Mouse (Mus musculus) MN1 (cell line): ENCODE results near the gene Sdhaf1.
A peak's percentile ranks its signal among the peaks of the same experiment; 100 is the strongest.

Source experiments
- DNase-seq: peaks from one replicate; pipeline ENCODE4 v3.0.0-alpha.2; 2016; ENCODE audit warnings: low spot score

Gene Sdhaf1

GRCm38 (mm10) chr7:30293795-30294194, 29.9 kb downstream of the Sdhaf1 start:
- DNase-seq, result no peak

GRCm38 (mm10) chr7:30291215-30292131, 32.2 kb downstream of the Sdhaf1 start, which contains the start of gene Clip3:
Gene Clip3 (plus strand): TSS chr7:30291728.
- DNase-seq, result peak; percentile 75

DNA sequence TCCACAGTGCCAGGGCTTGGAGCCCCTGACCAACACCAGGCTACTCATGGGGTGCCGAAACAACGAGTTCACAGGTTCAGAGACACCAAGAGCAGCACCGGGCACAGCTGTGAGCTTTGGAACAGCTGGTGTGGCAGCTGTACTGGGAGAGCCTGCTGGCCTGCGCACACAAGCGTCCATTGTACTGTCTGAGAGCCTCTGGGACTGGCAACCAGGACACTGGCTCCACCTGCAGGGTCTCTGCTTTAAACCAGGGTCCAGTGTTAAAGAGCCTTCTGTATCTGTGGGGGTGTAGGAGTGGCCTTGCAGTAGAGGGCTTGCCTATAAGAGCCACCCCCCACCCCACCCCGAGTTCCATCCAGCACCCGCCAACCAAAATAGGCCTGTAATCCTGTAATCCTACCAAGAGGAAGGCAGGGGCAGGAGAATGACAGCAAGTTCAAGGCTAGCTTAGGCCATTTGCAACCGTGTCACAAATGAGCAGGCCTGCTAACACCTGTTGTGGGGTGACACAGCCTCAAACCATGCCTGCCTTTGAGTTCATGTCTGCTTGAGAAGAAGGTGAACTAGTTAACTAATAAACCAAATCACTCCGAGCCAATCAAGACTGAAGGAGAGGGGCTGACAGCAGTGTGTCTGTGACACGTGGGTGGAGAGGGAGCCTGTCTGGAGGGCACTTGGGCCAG, 33.8 kb downstream of the Sdhaf1 start:
- DNase-seq, result no peak

DNA sequence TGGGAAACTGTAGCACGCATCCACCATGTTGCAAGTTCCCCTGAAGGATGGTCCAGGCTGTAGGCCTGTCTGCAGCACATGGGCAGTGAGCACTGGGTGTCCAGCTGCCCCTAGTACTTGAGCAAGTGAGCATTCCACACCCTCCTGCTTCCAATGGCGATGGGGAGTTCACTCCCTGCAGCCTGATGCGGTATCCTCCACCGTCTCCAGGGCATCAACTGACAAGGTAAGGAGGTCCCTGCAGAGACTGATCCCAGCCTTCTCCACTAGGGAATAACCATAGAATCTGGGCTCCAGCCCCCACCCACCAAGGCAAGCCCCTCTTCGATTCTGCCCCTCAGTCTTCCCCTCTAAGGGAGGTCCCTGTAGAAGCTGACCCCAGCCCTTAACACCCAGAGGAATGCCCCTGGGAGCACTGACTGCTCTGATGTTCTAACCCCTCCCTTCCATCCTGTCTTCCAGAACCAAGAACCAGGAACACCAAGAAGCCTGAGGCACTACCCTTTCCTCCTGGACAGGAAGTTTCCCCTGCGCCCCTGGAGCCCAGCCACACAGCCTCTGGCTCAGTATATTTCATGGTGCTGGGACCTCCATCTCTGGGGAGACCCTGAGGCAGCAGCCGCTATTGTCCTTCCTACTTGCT, 34.5 kb downstream of the Sdhaf1 start:
- DNase-seq, result no peak

DNA sequence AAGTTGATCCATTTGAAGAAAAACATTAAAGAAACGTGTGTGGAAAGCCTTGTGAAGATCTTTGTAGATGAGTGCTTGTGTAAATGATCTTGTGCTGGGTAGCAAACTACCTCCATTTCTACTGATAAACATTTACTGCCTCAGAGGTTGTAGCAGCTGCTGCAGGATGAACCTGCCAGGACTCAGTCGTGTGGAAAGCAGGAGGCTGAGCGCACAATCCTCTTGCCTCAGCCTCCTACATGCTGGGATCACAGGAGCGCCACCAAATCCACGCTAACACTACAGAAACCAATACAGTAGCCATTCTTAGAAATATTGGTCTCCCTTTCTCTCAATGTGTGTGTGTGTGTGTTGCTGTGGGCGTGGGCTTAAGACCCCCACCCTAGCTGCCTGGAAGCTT, 35.6 kb downstream of the Sdhaf1 start:
- no peak for DNase-seq

GRCm38 (mm10) chr7:30286701-30287410, 36.8 kb downstream of the Sdhaf1 start:
- no peak for DNase-seq

GRCm38 (mm10) chr7:30282740-30283139, 41.0 kb downstream of the Sdhaf1 start:
- no peak for DNase-seq

GRCm38 (mm10) chr7:30281522-30281921, 42.2 kb downstream of the Sdhaf1 start:
- no peak for DNase-seq

- peak; percentile 94 for DNase-seq
Observed at GRCm38 (mm10) chr7:30280670-30281138, 43.0 kb downstream of the Sdhaf1 start.

DNA sequence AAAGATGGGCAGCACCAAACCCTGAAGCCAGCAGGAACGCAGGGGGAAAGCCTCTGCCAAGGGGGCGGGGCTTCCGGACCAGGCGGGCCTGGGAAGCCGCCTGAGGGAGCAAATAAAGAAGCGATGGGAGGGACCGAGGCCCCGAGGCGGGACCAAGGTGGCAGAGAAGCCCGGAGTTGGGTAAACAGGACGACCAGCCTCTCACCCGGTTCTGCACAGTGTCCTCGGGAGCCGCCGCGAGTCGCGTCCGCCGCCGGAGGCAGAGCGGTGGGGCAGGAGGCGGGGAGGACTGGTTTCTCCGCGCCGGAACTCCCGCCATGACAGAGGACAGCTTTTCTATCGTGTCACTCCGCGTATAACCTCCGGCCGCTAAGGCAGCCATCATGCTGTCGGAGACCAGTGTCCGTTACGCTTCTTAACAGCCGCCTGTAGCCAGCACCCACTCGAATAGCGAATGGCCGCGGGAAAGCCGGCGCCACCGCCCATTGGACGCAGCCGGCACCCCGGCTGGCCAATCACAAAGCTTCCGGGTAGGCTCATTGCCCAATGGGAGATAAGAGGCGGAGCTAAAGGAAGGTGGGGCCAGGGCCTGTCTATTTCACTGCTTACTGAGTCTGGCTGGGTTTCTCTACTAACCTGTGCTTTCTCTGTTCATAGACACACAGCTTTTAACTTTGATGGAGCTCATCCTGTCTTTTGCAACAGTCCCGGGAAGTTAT, 43.6 kb downstream of the Sdhaf1 start, which contains the start of the genes Thap8 and Wdr62:
Gene Thap8 (plus strand): TSS at position 144 of the 719 bp plus-strand sequence.
Gene Wdr62 (minus strand): TSS at position 469 of the 719 bp plus-strand sequence.
- DNase-seq, result peak; percentile 94

GRCm38 (mm10) chr7:30279536-30279935, 44.2 kb downstream of the Sdhaf1 start:
- DNase-seq, result no peak

- no peak for DNase-seq
Observed at GRCm38 (mm10) chr7:30278911-30279310, 44.8 kb downstream of the Sdhaf1 start.

GRCm38 (mm10) chr7:30274383-30274782, 49.3 kb downstream of the Sdhaf1 start:
- no peak for DNase-seq
